Mouse (Mus musculus) left cerebral cortex, adult 9 months (tissue): Measurements from ENCODE around the gene Fam118a.
A peak's percentile ranks its signal among the peaks of the same experiment; 100 is the strongest.
"Not testable (repeated sequence)": the region's sequence is repeated elsewhere in the genome, so short reads cannot be mapped to it uniquely, and the experiment has no call there.

ENCODE experiments used
- DNase-seq, 2 experiments: peaks; one replicate each; pipeline ENCODE4 v3.0.0; 2022; ENCODE audit warnings: low spot score in 2 of 2

The Fam118a gene

GRCm38 (mm10) chr15:85028648-85029047, at the start of gene Fam118a:
Gene Fam118a (plus strand): TSS chr15:85028948.
- DNase-seq: not testable (repeated sequence)

DNA sequence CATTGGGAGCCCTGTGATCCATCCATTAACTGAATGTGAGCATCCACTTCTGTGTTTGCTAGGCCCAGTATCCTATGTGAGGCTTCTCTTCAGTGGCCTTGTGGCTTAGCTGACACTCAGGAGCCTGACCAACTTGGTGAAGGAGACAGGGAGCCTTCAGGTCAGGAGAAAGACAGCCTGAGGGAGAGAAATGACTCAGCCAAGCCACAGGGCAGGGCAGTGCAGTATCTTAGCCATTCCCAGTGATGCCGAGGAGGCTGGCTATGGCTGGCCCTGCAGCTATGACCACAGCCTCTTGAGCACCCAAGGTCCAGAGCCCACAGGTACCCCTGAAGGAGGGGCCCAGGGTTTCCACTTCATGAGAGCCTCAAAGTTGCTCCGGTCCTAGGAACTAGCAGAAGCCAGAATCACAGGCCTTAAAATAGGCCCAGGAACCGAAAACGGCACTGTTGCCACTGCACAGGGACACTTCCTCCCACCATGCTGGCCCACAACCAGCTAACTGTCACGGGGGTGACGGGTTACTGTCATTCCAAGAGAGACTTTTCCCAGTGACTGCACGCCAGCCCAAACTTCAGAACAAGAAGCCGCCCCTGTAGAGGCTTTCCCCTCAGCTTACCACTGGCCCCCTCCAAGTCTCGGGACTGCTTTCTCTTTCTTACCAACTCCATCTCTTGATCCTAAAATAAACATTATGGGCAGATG, 47.0 kb upstream of the Fam118a start:
- no peak for DNase-seq

GRCm38 (mm10) chr15:84982888-84983287, 45.9 kb upstream of the Fam118a start:
- no peak for DNase-seq

DNA sequence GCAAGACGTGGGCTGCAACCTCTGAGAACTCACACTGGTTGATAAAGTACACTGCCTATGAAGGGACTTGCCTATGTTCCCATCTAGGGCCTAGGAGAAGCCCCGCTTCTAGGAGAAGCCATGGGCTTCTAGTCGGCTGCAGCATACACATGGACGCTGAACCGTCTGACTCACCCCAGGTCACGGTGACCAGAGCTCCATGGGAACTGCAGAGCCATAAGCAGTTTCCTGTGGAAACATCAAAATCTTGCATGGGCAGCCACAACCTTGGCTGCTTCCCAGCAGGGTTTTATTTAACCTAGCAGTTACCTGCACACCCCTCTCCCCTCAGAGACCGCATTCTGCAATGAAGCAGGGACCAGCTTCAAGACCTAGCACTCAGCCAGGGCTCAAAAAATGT, 45.0 kb upstream of the Fam118a start:
- DNase-seq: no peak

- DNase-seq: no peak
These were observed 43.1 kb upstream of the Fam118a start for GRCm38 (mm10) chr15:84985516-84986160.

GRCm38 (mm10) chr15:84986171-84987019, 42.4 kb upstream of the Fam118a start:
- DNase-seq: no peak

DNA sequence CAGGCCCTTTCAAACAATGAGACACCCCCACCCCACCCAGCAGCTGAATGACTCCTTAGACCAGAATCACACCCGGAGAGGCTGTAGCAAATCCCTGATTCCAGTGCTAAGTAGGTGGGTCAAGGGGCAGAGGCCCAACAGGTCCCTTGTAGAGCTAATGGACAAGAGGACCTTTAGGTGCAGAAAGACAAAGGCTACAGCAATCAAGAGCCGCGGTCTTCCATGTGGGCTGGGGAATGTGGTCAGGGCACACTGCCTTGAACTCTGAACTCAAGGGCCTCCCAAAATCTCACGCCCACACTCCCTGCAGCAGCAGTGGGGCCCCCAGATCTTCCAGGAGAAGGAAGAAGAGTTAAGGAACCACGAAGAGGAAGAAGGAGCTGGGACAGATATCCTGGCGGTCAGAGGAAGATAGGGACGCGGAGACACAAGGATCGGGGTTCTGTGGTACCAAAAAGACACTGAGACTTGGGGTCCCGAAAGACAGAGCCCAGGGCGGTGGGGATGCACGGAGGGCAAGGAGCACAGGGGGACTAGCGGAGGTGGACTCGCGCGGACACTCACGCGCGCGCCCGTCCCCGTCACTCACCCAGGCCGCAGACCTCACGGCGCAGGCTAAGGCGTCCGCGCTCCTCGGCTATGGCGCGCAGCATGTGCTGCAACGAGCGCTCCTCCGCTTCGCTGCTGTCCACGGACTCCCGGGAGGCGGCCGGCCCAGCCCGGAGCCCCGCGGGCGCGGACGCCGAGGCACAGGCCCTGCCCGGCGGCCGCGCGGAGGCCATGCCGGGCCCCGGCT, 41.5 kb upstream of the Fam118a start:
- DNase-seq: no peak

- peak; percentile 84 to 89 for DNase-seq
These were observed 40.6 kb upstream of the Fam118a start, which contains the start of gene 5031439G07Rik for GRCm38 (mm10) chr15:84987874-84988825. Gene 5031439G07Rik (minus strand): TSS chr15:84988551.

DNA sequence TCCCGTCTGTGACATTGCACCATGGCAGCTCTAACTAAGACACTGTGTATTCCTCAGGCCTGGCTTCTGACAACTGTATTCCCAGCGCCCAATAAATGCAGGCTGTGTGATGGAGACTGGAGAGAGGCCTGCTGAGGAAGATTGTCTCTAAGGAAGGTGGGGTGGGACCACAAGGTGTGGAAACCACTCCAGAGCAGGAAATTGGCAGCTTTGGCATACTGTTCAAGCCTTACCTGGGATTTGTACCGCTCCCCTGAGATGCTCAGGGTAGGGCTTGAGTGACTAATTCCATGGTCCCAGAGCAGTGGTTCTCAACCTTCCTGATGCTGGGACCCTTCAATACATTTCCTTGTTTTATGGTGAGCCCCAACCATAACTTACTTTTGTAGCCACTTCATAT, 39.6 kb upstream of the Fam118a start:
- DNase-seq: no peak

DNA sequence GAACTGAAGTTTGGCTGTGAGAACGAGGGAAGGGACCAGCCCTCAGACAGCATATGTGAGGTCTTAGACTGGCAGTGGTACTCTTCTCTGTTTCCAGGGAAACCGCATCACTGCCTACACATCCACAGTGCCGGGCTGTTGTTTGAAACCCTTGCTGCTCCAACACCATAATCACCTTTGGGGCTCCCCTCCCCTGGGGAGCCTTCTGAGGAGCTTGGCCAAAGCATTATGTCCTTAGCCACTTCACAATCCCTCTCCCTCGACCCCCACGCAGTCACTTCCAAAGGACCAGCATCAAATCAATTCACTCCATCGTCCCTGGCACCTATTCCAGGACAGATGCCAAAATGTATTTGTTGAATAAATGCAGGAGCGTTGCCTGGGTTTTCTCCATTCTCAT, 39.0 kb upstream of the Fam118a start:
- peak in 1 of 2 experiments; percentile 52 for DNase-seq

GRCm38 (mm10) chr15:84994498-84994897, 34.2 kb upstream of the Fam118a start:
- DNase-seq: no peak

DNA sequence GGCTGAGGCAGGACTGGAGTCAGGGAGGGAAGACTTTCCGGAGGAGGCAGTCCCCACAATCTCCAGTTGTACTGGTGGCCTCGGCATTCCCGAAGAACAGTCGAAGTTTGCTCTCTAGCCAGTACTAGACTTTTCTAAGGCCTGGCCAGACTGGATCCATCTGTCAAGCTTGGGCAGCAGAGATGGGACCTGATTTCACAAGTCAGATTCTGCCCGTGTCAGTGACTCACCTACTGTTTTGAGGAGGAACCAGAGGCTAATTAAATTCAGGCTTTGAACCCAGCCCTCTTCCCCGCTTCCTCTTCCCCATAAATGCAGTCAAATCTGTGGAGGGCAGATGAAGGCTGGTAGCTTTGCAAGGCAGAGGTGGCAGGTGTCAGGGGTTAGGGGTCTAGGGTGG, 33.7 kb upstream of the Fam118a start:
- no peak for DNase-seq

- DNase-seq: peak in 1 of 2 experiments; percentile 56
These were observed 32.8 kb upstream of the Fam118a start for GRCm38 (mm10) chr15:84995967-84996366.

DNA sequence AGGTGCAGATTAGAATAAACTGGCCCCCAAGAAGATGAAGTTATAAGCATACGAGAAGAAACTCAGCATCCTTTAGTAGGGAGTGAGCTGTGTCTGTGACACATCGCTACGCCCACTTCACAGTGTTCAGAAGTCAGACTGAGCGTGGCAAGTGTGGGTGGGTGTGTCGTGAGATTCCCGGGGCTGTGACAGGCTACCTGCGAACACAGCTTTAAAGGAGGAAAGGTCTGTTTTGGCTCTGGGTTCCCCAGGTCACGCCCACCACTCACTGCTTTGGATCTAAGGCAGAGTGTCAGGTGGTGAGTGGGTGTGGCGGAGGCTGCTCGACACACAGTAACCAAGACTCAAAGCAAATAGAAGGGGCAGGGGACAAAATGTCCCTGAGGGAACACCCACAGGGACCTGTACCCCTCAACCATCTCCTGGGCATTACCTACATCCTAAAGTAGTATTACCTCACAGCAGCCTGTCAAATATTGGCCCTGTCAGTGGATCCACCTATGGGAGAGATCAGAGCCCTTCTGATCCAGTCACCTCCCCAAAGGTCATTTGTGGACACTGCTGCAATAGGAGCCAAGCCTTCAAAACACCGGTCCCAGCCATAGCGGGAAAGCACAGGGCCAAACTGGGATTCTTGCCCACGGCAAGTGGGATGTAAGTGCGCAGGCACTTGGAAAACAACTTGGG, 30.8 kb upstream of the Fam118a start:
- DNase-seq: peak; percentile 82 to 86

GRCm38 (mm10) chr15:84999911-85000310, 28.8 kb upstream of the Fam118a start:
- DNase-seq: no peak

DNA sequence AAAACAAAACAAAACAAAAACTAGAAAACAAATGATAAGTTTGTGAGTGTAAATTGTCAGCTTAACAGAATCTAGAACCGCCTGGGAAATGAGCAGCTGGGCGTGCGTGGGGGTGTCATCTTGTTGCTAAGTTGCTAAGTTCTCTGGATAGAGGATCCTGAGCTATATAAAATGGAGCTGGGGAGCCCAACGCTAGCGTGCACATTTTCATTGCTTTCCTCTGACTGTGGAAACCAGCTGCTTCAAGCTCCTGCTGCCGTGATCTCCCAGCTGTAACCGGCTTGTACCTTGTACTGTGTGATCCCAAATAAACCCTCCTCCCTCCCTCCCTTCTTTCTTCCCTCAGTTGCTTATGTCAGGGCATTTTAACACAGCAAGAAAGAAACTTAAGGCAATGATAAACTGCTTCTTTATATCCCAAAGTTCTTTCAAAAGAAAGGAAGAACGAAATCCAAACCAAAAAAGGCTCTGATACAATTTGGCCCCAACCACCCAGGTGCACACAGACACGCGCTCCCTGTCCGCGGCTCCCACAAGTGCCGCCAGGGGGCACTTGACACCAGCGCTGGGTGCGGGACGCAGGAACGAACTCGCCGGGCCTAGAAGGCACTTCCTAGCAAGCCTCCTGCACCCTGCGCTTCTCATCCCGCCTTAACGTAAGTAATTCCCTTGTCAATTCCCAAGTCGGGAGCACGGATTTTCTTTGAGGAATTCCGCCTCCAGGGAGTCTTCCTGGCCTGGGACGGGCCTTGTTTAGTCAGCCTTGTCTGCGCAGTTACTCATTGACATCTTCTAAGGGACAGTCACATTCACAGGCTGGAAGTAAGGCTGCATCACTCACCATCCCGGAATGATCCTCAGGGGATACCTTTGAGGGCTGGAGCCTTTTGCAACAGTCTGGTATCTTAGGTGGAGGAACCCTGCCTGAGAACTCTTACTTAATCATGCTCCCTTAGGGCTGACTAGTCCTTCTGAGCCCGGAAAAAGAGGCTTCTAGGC, 27.5 kb upstream of the Fam118a start:
- DNase-seq: peak in 1 of 2 experiments; percentile 83

DNA sequence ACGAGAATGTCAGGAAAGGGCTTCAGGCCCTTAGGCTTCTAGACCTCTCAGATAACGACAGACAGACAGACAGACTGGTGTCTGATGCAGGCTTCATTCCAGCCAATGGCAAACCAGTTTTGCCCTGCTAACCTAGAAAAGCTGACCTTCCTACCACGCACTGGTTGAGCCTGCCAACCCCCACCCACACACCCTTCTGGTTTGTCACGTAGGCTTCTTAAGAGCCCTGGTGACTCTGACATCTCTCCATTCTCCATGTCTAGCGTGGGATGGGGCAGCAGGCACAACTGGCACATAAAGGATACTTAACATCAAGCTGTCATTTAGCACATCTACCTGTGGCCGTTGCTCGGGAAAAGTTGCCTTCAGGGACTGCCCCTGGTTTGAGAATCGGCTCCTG, 19.1 kb upstream of the Fam118a start:
- no peak for DNase-seq

- no peak for DNase-seq
These were observed 16.7 kb upstream of the Fam118a start for GRCm38 (mm10) chr15:85011895-85012661.
